9 mouse cellular contexts compared by ENCODE assay signal in the genomic region with DNA sequence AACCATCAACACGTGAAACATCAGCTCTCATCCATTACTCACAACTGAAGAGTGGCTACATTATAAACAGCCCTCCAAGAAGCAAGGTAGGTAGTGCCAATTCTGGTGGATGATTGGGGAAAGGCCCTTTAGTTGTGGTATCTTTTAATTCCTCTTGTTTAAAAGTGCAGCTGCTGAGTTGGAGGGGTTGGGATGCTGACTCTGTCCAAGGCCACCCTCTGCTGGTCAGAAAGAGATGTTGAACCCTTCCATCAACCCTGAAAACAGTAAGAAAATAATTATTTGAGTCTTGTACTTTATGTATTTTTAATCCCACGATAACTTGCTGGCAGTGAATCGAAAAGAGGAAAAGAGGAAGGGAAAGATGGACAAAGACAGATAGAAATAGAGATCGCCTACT. TPM values are rescaled to one million over a fixed set of nuclear protein-coding genes. Genes with fewer than 3 reads are reported as not detected.
DNase-seq lines count a peak whose midpoint lies in the region; ATAC-seq and TF ChIP-seq lines count a peak whose summit lies in the region.
"Had no signal": no experiment of that assay in that cellular context is flagged by ENCODE, and none has a peak within 500 bp of the region (broad histone marks: within the 10 kb centered on the region; RNA-seq: fewer than 3 reads in every experiment).

No protein-coding gene starts in this region.

- no peaks in the 10 kb centered on the region; a peak in 1 of 4 replicates for H3K27me3 ChIP-seq in MEL (ENCODE audit: control insufficient read depth in 1 of 2, insufficient read depth in 2 of 2, low read length in 2 of 2)
- H3K27me3 ChIP-seq: midbrain, embryonic 12.5 days had no signal

- TF ChIP-seq POLR2A in MEL (IDR thresholded peaks at IDR 0.05; ENCODE audit: control insufficient read depth in 1 of 2, insufficient read depth in 1 of 2, low read depth in 1 of 2, low read length in 2 of 2, poor library complexity in 1 of 2): no peak

- no peak overlapping the region for H3K27ac ChIP-seq in MEL (ENCODE audit: control insufficient read depth, low read depth, low read length)
- H3K27ac ChIP-seq: midbrain, embryonic 12.5 days had no signal

- H3K4me3 ChIP-seq in MEL (ENCODE audit: control insufficient read depth in 1 of 2, insufficient read depth in 1 of 2, low read depth in 2 of 2, low read length in 2 of 2): no peak overlapping the region
- H3K4me3 ChIP-seq: midbrain, embryonic 12.5 days had no signal

- TF ChIP-seq CTCF in MEL (IDR thresholded peaks at IDR 0.05 in 2 of 3, conservative IDR thresholded peaks at IDR 0.05 in 1 of 3; ENCODE audit: control insufficient read depth in 1 of 3, insufficient read depth in 1 of 3, low read depth in 2 of 3, low read length in 3 of 3, poor library complexity in 1 of 3, severe bottlenecking in 1 of 3): peak in 1 of 3 experiments; percentile 27; a peak in 2 of 6 replicates

- ATAC-seq in granulocyte monocyte progenitor cell, adult 5-6 weeks (replicated peaks; ENCODE audit: poor library complexity, severe bottlenecking): peak; percentile 71

- H3K9me3 ChIP-seq in MEL (replicated peaks; ENCODE audit: insufficient read depth, low read length): no peaks in the 10 kb centered on the region
- H3K9me3 ChIP-seq: midbrain, embryonic 12.5 days had no signal

- no peaks in the 10 kb centered on the region for H3K36me3 ChIP-seq in MEL (ENCODE audit: control insufficient read depth in 1 of 2, insufficient read depth in 2 of 2, low read length in 2 of 2)
- H3K36me3 ChIP-seq: midbrain, embryonic 12.5 days had no signal

- H3K4me1 ChIP-seq in MEL (ENCODE audit: control insufficient read depth in 1 of 2, insufficient read depth in 2 of 2, low read length in 2 of 2): no peaks in the 10 kb centered on the region
- H3K4me1 ChIP-seq: midbrain, embryonic 12.5 days had no signal

- peak; percentile 19 for DNase-seq in kidney, adult 8-10 months
- DNase-seq in kidney, adult 18-20 months: no peak
- DNase-seq in 416B (ENCODE audit: low read depth): peak; percentile 40
- DNase-seq in MEL (ENCODE audit: low read depth, low spot score): peak; percentile 6
- DNase-seq in spleen, postnatal 14 days (ENCODE audit: low spot score in 2 of 2): no peak
- DNase-seq in layer of hippocampus, adult 18-20 months (ENCODE audit: low spot score in 2 of 2): no peak
- no peak for DNase-seq in thymus, postnatal 36 days

- no peak for TF ChIP-seq EP300 in MEL (IDR thresholded peaks at IDR 0.05; ENCODE audit: low read depth in 1 of 2, low read length in 2 of 2)

- peak; percentile 34 for TF ChIP-seq RAD21 in MEL (IDR thresholded peaks at IDR 0.05; ENCODE audit: low read depth, low read length)

- no peak overlapping the region for H3K9ac ChIP-seq in MEL (ENCODE audit: control insufficient read depth, low read depth, low read length, poor library complexity, severe bottlenecking)
- H3K9ac ChIP-seq: midbrain, embryonic 12.5 days had no signal

- no peaks in the 10 kb centered on the region for H3K79me2 ChIP-seq in MEL (ENCODE audit: control insufficient read depth, insufficient read depth, low read length, poor library complexity)

TF ChIP-seq in MEL, 35 proteins besides CTCF, POLR2A, EP300 and RAD21:
- TF ChIP-seq TAL1 (IDR thresholded peaks at IDR 0.05; ENCODE audit: low read length) (no peak), GABPA (IDR thresholded peaks at IDR 0.05; ENCODE audit: low read depth, low read length) (no peak), SMC3 (IDR thresholded peaks at IDR 0.05; ENCODE audit: low read depth, low read length) (peak; percentile 27; the same call in 1 of the 2 replicates)

RNA-seq across cellular contexts. Expression of gene Prss23, which starts 53.5 kb away (rescaled TPM):
- not detected in 2 replicates for total RNA-seq in MEL (2012; rRNA removed)
- not detected for polyA plus RNA-seq in MEL (2012; ENCODE audit: insufficient read depth in 1 of 2, insufficient read length in 2 of 2, low read depth in 1 of 2, low replicate concordance in 2 of 2, missing spikeins in 1 of 2)
- not detected in 2 replicates for total RNA-seq in granulocyte monocyte progenitor cell, adult 5-6 weeks (2014; fragmentation: Nextera tagmentation)
- not detected in 2 replicates for total RNA-seq in granulocyte monocyte progenitor cell, adult 5-6 weeks (2017)
- 10 to 100 TPM; 16.5 to 16.6 TPM for total RNA-seq in layer of hippocampus, adult 18-20 months (2021)

Comparison
In these comparisons a context has a peak if more than half of its experiments do, and no peak if none do; other contexts are left out.
1. DNase-seq: peak in kidney, adult 8-10 months (2 of 2), 416B (single experiment) and MEL (single experiment); none in kidney, adult 18-20 months (single experiment), spleen, postnatal 14 days (0 of 2), layer of hippocampus, adult 18-20 months (0 of 2) and thymus, postnatal 36 days (0 of 2).
2. RNA of gene Prss23, which starts 53.5 kb away (total RNA-seq): 16.5 to 16.6 TPM in layer of hippocampus, adult 18-20 months; not detected in MEL and not detected in granulocyte monocyte progenitor cell, adult 5-6 weeks; every median in the first group is over 10 times any median in the second.